Comparison of ENCODE assay signal across 8 mouse cellular contexts in the genomic region with DNA sequence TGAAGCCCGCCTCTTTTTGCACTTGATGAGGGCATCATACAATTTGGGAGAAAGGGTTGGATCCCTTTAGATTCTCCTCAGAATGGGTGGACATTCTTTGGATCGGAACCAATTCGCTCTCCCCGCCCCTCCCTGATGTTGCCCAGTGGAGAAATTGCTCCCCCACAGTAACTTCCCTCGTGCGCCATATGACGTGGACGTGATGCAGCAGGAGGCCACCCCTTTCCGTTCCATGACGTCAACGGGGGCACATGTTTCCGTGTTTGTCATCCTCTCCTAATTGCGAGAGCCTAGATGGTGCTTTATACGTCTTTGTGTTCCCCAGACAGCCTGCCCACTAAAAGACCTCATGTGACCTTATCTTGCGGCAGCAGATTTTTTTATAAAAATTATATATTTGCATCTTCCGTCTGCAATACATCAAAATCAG. TPM values are rescaled to one million over a fixed set of nuclear protein-coding genes. Genes with fewer than 3 reads are reported as not detected.
DNase-seq lines count a peak whose midpoint lies in the region; ATAC-seq lines count a peak whose summit lies in the region.

No protein-coding gene starts in this region.

- peak overlapping the region; percentile 96 for H3K27ac ChIP-seq in intestine, embryonic 15.5 days
- H3K27ac ChIP-seq in midbrain, embryonic 10.5 days (replicated peaks): peak overlapping the region; percentile 92

- H3K9me3 ChIP-seq in intestine, embryonic 15.5 days: no peaks in the 10 kb centered on the region
- no peaks in the 10 kb centered on the region for H3K9me3 ChIP-seq in midbrain, embryonic 10.5 days (replicated peaks)

- peak overlapping the region; percentile 73 for H3K4me2 ChIP-seq in intestine, embryonic 15.5 days (replicated peaks)

- H3K9ac ChIP-seq in intestine, embryonic 15.5 days: peak overlapping the region; percentile 65

- WGBS in intestine, embryonic 15.5 days: 3% methylated on average over 16 of the region's 16 CpGs
- 6% methylated on average over 16 of the region's 16 CpGs for WGBS in midbrain, embryonic 10.5 days

- peak overlapping the region; percentile 68 for H3K4me3 ChIP-seq in intestine, embryonic 15.5 days (replicated peaks)
- H3K4me3 ChIP-seq in midbrain, embryonic 10.5 days: peak overlapping the region; percentile 85

- no peaks in the 10 kb centered on the region for H3K27me3 ChIP-seq in intestine, embryonic 15.5 days (replicated peaks)
- no peaks in the 10 kb centered on the region for H3K27me3 ChIP-seq in midbrain, embryonic 10.5 days (ENCODE audit: low read depth, poor library complexity, severe bottlenecking)

- no peaks in the 10 kb centered on the region for H3K4me1 ChIP-seq in intestine, embryonic 15.5 days (replicated peaks)
- H3K4me1 ChIP-seq in midbrain, embryonic 10.5 days: peaks cover 14% of the 10 kb centered on the region

- ATAC-seq in intestine, embryonic 15.5 days: peak; percentile 82

- DNase-seq in adrenal gland, postnatal 10 days: peak; percentile 92
- DNase-seq in embryo, embryonic 11.5 days (ENCODE audit: low read depth, low spot score): peak; percentile 67
- peak; percentile 65 to 68 for DNase-seq in gastrocnemius, postnatal 36 days
- DNase-seq in left cerebral cortex, postnatal 36 days (ENCODE audit: low spot score in 2 of 2): peak; percentile 82 to 83
- peak; percentile 66 for DNase-seq in midbrain, embryonic 10.5 days (ENCODE audit: low spot score)
- DNase-seq in right cerebral cortex, postnatal 36 days (ENCODE audit: low spot score in 2 of 2): peak; percentile 74 to 83
- peak; percentile 57 to 79 for DNase-seq in urinary bladder, postnatal 4 days (ENCODE audit: low spot score in 2 of 2)

- intact Hi-C loops in gastrocnemius, postnatal 36 days (cut with DNase I): loop anchor here (2.0 to 5.0 kb wide), 2 partner anchors 136 to 440 kb away; no protein-coding TSS in a partner anchor
- intact Hi-C loops in left cerebral cortex, postnatal 36 days (cut with DNase I): loop anchor here (2.0 to 5.0 kb wide), 3 partner anchors 126 to 436 kb away; partner anchors contain the start of gene Fosl2

- no peaks in the 10 kb centered on the region for H3K36me3 ChIP-seq in intestine, embryonic 15.5 days
- 0 out of 2 replicates have a peak, but pooled peaks cover 9% of the 10 kb centered on the region for H3K36me3 ChIP-seq in midbrain, embryonic 10.5 days

RNA-seq across cellular contexts. Expression of gene Babam2, which starts 0.8 kb away (rescaled TPM):
- total RNA-seq in adrenal gland, postnatal 10 days (2021): 10 to 100 TPM; 55.8 to 84.3 TPM
- total RNA-seq in gastrocnemius, postnatal 36 days (2021): 10 to 100 TPM; 24.9 to 30.9 TPM
- 70.9 and 78.7 TPM in 2 replicates for polyA plus RNA-seq in intestine, embryonic 15.5 days (2015; fragmentation: Nextera tagmentation; extraction: Ambion mirVana)
- total RNA-seq in left cerebral cortex, postnatal 36 days (2021): 10 to 100 TPM; 37.5 to 48.5 TPM
- 55.5 and 57.4 TPM in 2 replicates for polyA plus RNA-seq in midbrain, embryonic 10.5 days (2016; fragmentation: Nextera tagmentation; extraction: Ambion mirVana)

RNA-seq across cellular contexts. Expression of gene Rbks, which starts 0.9 kb away (rescaled TPM):
- total RNA-seq in adrenal gland, postnatal 10 days (2021): 10 to 100 TPM in 1 of 2 experiments, 1 to 10 TPM in 1; 9.6 to 13.4 TPM
- total RNA-seq in gastrocnemius, postnatal 36 days (2021): 1 to 10 TPM; 3.3 to 3.9 TPM
- polyA plus RNA-seq in intestine, embryonic 15.5 days (2015; fragmentation: Nextera tagmentation; extraction: Ambion mirVana): 15.4 and 16.6 TPM in 2 replicates
- 1 to 10 TPM; 3.0 to 3.4 TPM for total RNA-seq in left cerebral cortex, postnatal 36 days (2021)
- 4.5 and 4.6 TPM in 2 replicates for polyA plus RNA-seq in midbrain, embryonic 10.5 days (2016; fragmentation: Nextera tagmentation; extraction: Ambion mirVana)

Comparison
In these comparisons a context has a peak if more than half of its experiments do, and no peak if none do; other contexts are left out.
1. Peak in every context shown above with its lines: DNase-seq, ATAC-seq, H3K4me3 ChIP-seq and H3K27ac ChIP-seq.